Comparison of ENCODE assay signal across 8 mouse cellular contexts in the genomic region with DNA sequence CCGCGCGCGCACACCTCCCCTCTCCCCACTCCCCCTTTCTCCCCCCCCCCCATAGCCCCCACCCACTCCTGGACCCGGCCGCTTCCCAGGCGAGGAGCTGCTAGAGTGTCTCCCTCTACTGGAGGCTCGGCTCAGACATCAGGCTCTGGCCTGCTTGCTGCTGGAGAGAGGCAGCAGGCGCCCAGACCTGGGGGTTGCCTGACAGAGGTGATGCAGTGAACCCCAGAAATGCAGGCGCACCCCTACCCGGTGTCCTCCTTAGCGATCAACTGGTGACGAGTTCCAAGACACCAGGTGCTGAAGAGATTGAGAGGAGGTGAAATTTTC. TPM values are rescaled to one million over a fixed set of nuclear protein-coding genes. Genes with fewer than 3 reads are reported as not detected.
DNase-seq lines count a peak whose midpoint lies in the region; ATAC-seq and TF ChIP-seq lines count a peak whose summit lies in the region.

TSS of gene Pknox2 (minus strand) at position 49 of the 327 bp plus-strand sequence.

- 2% methylated on average over 9 of the region's 13 CpGs for WGBS in forebrain, embryonic 11.5 days
- WGBS in heart, embryonic 14.5 days, result 2% methylated on average over 7 of the region's 13 CpGs
- whole genome bisulfite sequencing in kidney, postnatal 0 days, result 3% methylated on average over 9 of the region's 13 CpGs
- 5% methylated on average over 10 of the region's 13 CpGs for WGBS in liver, embryonic 12.5 days (ENCODE audit: insufficient replicate concordance)
- WGBS in neural tube, embryonic 12.5 days, result under 1% methylated on average over 9 of the region's 13 CpGs

- H3K27ac ChIP-seq in forebrain, embryonic 11.5 days (ENCODE audit: low read depth, low read length), result peak within 1 kb of the TSS; percentile 97
- peak within 1 kb of the TSS; percentile 89 to 93 for H3K27ac ChIP-seq in heart, embryonic 14.5 days (replicated peaks in 1 of 2; ENCODE audit: control insufficient read depth in 1 of 2, insufficient read depth in 1 of 2, low read depth in 2 of 2, low read length in 2 of 2)
- H3K27ac ChIP-seq in kidney, postnatal 0 days, result peak within 1 kb of the TSS; percentile 92
- H3K27ac ChIP-seq in liver, embryonic 12.5 days, result peak within 1 kb of the TSS; percentile 67
- H3K27ac ChIP-seq in neural tube, embryonic 12.5 days, result peak within 1 kb of the TSS; percentile 98

- H3K36me3 ChIP-seq in forebrain, embryonic 11.5 days (ENCODE audit: control insufficient read depth, insufficient read depth, low read length), result no peaks in the 10 kb centered on the region
- no peaks in the 10 kb centered on the region for H3K36me3 ChIP-seq in heart, embryonic 14.5 days (ENCODE audit: control insufficient read depth, insufficient read depth, low read length)
- H3K36me3 ChIP-seq in kidney, postnatal 0 days (ENCODE audit: insufficient read depth, low read length), result no peaks in the 10 kb centered on the region
- no peaks in the 10 kb centered on the region for H3K36me3 ChIP-seq in liver, embryonic 12.5 days
- no peaks in the 10 kb centered on the region for H3K36me3 ChIP-seq in neural tube, embryonic 12.5 days

- H3K27me3 ChIP-seq in forebrain, embryonic 11.5 days (ENCODE audit: control insufficient read depth, insufficient read depth, low read length), result no peaks in the 10 kb centered on the region
- 0 out of 2 replicates have a peak, but pooled peaks cover 4% of the 10 kb centered on the region for H3K27me3 ChIP-seq in heart, embryonic 14.5 days (ENCODE audit: control insufficient read depth, insufficient read depth, low read length)
- peaks cover 3% of the 10 kb centered on the region; the same call in 1 of the 2 replicates for H3K27me3 ChIP-seq in kidney, postnatal 0 days (ENCODE audit: insufficient read depth, low read length)
- peaks cover 76% of the 10 kb centered on the region for H3K27me3 ChIP-seq in liver, embryonic 12.5 days (replicated peaks)
- H3K27me3 ChIP-seq in neural tube, embryonic 12.5 days (replicated peaks), result no peaks in the 10 kb centered on the region

- peak within 1 kb of the TSS; percentile 60 for H3K4me3 ChIP-seq in forebrain, embryonic 11.5 days (ENCODE audit: low read depth, low read length)
- peak within 1 kb of the TSS; percentile 70 to 83 for H3K4me3 ChIP-seq in heart, embryonic 14.5 days (ENCODE audit: control insufficient read depth in 1 of 2, insufficient read depth in 1 of 2, low read depth in 1 of 2, low read length in 2 of 2)
- H3K4me3 ChIP-seq in kidney, postnatal 0 days (replicated peaks; ENCODE audit: low read depth, low read length), result peak within 1 kb of the TSS; percentile 62
- H3K4me3 ChIP-seq in liver, embryonic 12.5 days, result peak within 1 kb of the TSS; percentile 54
- H3K4me3 ChIP-seq in neural tube, embryonic 12.5 days, result peak within 1 kb of the TSS; percentile 90

- ATAC-seq in forebrain, embryonic 11.5 days (replicated peaks; ENCODE audit: low FRiP score), result peak; percentile 80
- peak; percentile 76 for ATAC-seq in heart, embryonic 14.5 days (ENCODE audit: insufficient number of reproducible peaks, insufficient read depth, low FRiP score, low read depth)
- ATAC-seq in kidney, postnatal 0 days (replicated peaks; ENCODE audit: low FRiP score, low read depth), result peak; percentile 76
- peak; percentile 45 for ATAC-seq in liver, embryonic 12.5 days
- ATAC-seq in neural tube, embryonic 12.5 days (ENCODE audit: low FRiP score, low read depth), result peak; percentile 82

- DNase-seq in 3T3-L1 (ENCODE audit: low read depth, low spot score), result peak; percentile 81
- DNase-seq in adrenal gland, postnatal 4 days (ENCODE audit: low spot score in 2 of 2), result peak; percentile 38 to 59
- DNase-seq in forebrain, embryonic 11.5 days (ENCODE audit: low spot score), result peak; percentile 96
- DNase-seq in kidney, postnatal 0 days (ENCODE audit: low spot score), result peak; percentile 90
- peak; percentile 84 for DNase-seq in thymus, postnatal 14 days

- no peaks in the 10 kb centered on the region for H3K9me3 ChIP-seq in forebrain, embryonic 11.5 days (ENCODE audit: control insufficient read depth, low read length)
- H3K9me3 ChIP-seq in heart, embryonic 14.5 days (ENCODE audit: control insufficient read depth, low read length), result no peaks in the 10 kb centered on the region
- no peaks in the 10 kb centered on the region for H3K9me3 ChIP-seq in kidney, postnatal 0 days (replicated peaks; ENCODE audit: low read length)
- no peaks in the 10 kb centered on the region for H3K9me3 ChIP-seq in liver, embryonic 12.5 days (replicated peaks)
- H3K9me3 ChIP-seq in neural tube, embryonic 12.5 days, result no peaks in the 10 kb centered on the region

- TF ChIP-seq CTCF in kidney, postnatal 0 days (IDR thresholded peaks at IDR 0.05; ENCODE audit: low read depth), result peak; percentile 72

- peak within 1 kb of the TSS; percentile 90 for H3K9ac ChIP-seq in forebrain, embryonic 11.5 days (ENCODE audit: low read length)
- H3K9ac ChIP-seq in heart, embryonic 14.5 days (ENCODE audit: low read length), result peak within 1 kb of the TSS; percentile 87
- H3K9ac ChIP-seq in kidney, postnatal 0 days (ENCODE audit: low read depth, low read length), result peak within 1 kb of the TSS; percentile 74
- H3K9ac ChIP-seq in liver, embryonic 12.5 days, result peak within 1 kb of the TSS; percentile 50
- peak within 1 kb of the TSS; percentile 99 for H3K9ac ChIP-seq in neural tube, embryonic 12.5 days

- peaks cover 14% of the 10 kb centered on the region for H3K4me1 ChIP-seq in forebrain, embryonic 11.5 days (replicated peaks; ENCODE audit: control insufficient read depth, insufficient read depth, low read length)
- peaks cover 7 to 14% of the 10 kb centered on the region in 2 experiments for H3K4me1 ChIP-seq in heart, embryonic 14.5 days (ENCODE audit: control insufficient read depth in 2 of 2, insufficient read depth in 2 of 2, low read length in 2 of 2)
- H3K4me1 ChIP-seq in kidney, postnatal 0 days (replicated peaks; ENCODE audit: insufficient read depth, low read length), result 0 out of 2 replicates have a peak, but pooled peaks cover 12% of the 10 kb centered on the region
- H3K4me1 ChIP-seq in liver, embryonic 12.5 days, result no peaks in the 10 kb centered on the region; the same call in 1 of the 2 replicates
- H3K4me1 ChIP-seq in neural tube, embryonic 12.5 days, result peaks cover 31% of the 10 kb centered on the region

- peak within 1 kb of the TSS; percentile 93 for H3K4me2 ChIP-seq in forebrain, embryonic 11.5 days (ENCODE audit: low read depth, low read length, severe bottlenecking)
- H3K4me2 ChIP-seq in heart, embryonic 14.5 days (ENCODE audit: low read length), result peak within 1 kb of the TSS; percentile 98
- peak within 1 kb of the TSS; percentile 72 for H3K4me2 ChIP-seq in kidney, postnatal 0 days (ENCODE audit: low read length)
- H3K4me2 ChIP-seq in liver, embryonic 12.5 days, result peak within 1 kb of the TSS; percentile 68
- peak within 1 kb of the TSS; percentile 86 for H3K4me2 ChIP-seq in neural tube, embryonic 12.5 days (replicated peaks)

RNA-seq across cellular contexts. Expression of gene Pknox2, which starts in this region (rescaled TPM):
- 1 to 10 TPM; 6.4 to 6.8 TPM for total RNA-seq in adrenal gland, postnatal 4 days (2021)
- polyA plus RNA-seq in forebrain, embryonic 11.5 days (2014; fragmentation: Nextera tagmentation; extraction: Ambion mirVana), result 21.0 and 23.7 TPM in 2 replicates
- polyA plus RNA-seq in heart, embryonic 14.5 days (2014; fragmentation: Nextera tagmentation; extraction: Ambion mirVana), result 2.4 and 3.6 TPM in 2 replicates
- polyA plus RNA-seq in kidney, postnatal 0 days (2015; fragmentation: Nextera tagmentation; extraction: Ambion mirVana), result 6.0 and 8.2 TPM in 2 replicates
- polyA plus RNA-seq in liver, embryonic 12.5 days (2016; fragmentation: Nextera tagmentation; extraction: Ambion mirVana), result 0.57 and 0.99 TPM in 2 replicates
- polyA plus RNA-seq in neural tube, embryonic 12.5 days (2016; fragmentation: Nextera tagmentation; extraction: Ambion mirVana), result 44.6 and 45.2 TPM in 2 replicates

Comparison
In these comparisons a context has a peak if more than half of its experiments do, and no peak if none do; other contexts are left out.
1. Peak in every context shown above with its lines: DNase-seq, ATAC-seq, H3K4me3 ChIP-seq and H3K27ac ChIP-seq.
2. Peak in ATAC-seq, H3K4me3 ChIP-seq, H3K27ac ChIP-seq, H3K9ac ChIP-seq and H3K4me2 ChIP-seq in liver, embryonic 12.5 days; RNA of the gene not detected or under 1 TPM.